Mouse (Mus musculus) neural tube, embryonic 11.5 days (tissue): ENCODE data around the gene Sstr4. TPM values are rescaled to one million over a fixed set of nuclear protein-coding genes. Genes with fewer than 3 reads are reported as not detected.

Experiments used
- ATAC-seq: fragments of 200-750 bp; cut with Nextera tagmentation; 2 replicates; pipeline ENCODE4 v1.8.0; 2017; ENCODE audit warnings: moderate number of reproducible peaks, mild to moderate bottlenecking, moderate TSS enrichment, moderate library complexity; ENCODE audit not compliant: insufficient read depth, low FRiP score, low TSS enrichment
- DNase-seq: peaks from one replicate; pipeline ENCODE4 v3.0.0-alpha.2; 2015; ENCODE audit warnings: low spot score
- H3K27ac ChIP-seq: fragments of 300-500 bp; sonication (generic); 2 replicates; pipeline ENCODE4 v1.5.1; 2014; ENCODE audit warnings: low read depth, mild to moderate bottlenecking, low read length
- H3K27me3 ChIP-seq: fragments of 300-500 bp; sonication (generic); 2 replicates; pipeline ENCODE4 v1.6.1; 2014; ENCODE audit warnings: mild to moderate bottlenecking, low read length, mixed read lengths; ENCODE audit not compliant: control insufficient read depth, insufficient read depth
- H3K36me3 ChIP-seq: fragments of 300-500 bp; sonication (generic); 2 replicates; pipeline ENCODE4 v1.6.1; 2014; ENCODE audit warnings: mild to moderate bottlenecking, low read length, moderate library complexity, mixed read lengths; ENCODE audit not compliant: control insufficient read depth, insufficient read depth
- H3K4me1 ChIP-seq: fragments of 300-500 bp; sonication (generic); 2 replicates; pipeline ENCODE4 v1.6.1; 2014; ENCODE audit warnings: low read length, mixed read lengths; ENCODE audit not compliant: control insufficient read depth, insufficient read depth
- H3K4me2 ChIP-seq: fragments of 300-500 bp; sonication (generic); 2 replicates; pipeline ENCODE4 v1.6.1; 2014; ENCODE audit warnings: low read depth, mild to moderate bottlenecking, moderate library complexity
- H3K4me3 ChIP-seq: fragments of 300-500 bp; sonication (generic); 2 replicates; pipeline ENCODE4 v1.5.1; 2014; ENCODE audit warnings: low read depth, low read length
- H3K9ac ChIP-seq: fragments of 300-500 bp; sonication (generic); 2 replicates; pipeline ENCODE4 v1.6.1; 2014; ENCODE audit warnings: mild to moderate bottlenecking, low read length
- H3K9me3 ChIP-seq: fragments of 300-500 bp; sonication (generic); 2 replicates; pipeline ENCODE4 v1.6.1; 2016; ENCODE audit warnings: low read length; ENCODE audit not compliant: control insufficient read depth
- WGBS: fragments of 180-500 bp; shearing (Covaris S2); extraction: QIAGEN DNeasy Blood & Tissue Kit; methylation state at CpG from one replicate; pipeline ENCODE4 v1.1.7; 2014; 5-methylcytosine and 5-hydroxymethylcytosine counted together
- polyA plus RNA-seq: library from polyadenylated mRNA; unstranded; fragments of >200 nt; fragmentation: Nextera tagmentation; extraction: Ambion mirVana; gene quantifications from 2 replicates; pipeline ENCODE4 v1.2.1, GENCODE M21; 2014

Sstr4 gene
- polyA plus RNA-seq, 1 experiment from 2014 or later = 0.80 TPM

DNA sequence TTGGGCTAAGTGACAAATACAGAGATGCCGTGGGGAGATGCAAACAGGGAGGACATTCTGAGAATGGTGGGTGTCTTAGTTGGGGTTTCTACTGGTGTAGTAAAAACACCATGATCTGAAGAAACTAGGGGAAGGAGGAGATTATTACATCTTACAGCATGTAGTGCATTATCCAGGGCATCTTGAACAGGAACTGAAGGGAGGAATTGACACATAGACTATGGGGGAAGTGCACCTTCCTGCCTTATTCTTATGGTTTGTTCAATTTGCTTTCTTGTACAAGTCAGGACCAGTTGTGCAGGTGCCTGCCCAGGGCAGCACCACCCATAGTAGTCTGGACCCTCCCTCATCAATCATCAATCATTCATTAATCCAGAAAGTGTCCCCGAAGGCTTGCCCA, 8.2 kb upstream of the Sstr4 start:
- H3K4me3 ChIP-seq = no peak overlapping the region
- H3K27me3 ChIP-seq = no peaks in the 10 kb centered on the region
- no peaks in the 10 kb centered on the region for H3K9me3 ChIP-seq
- no peak for DNase-seq
- H3K9ac ChIP-seq = no peak overlapping the region
- no peaks in the 10 kb centered on the region for H3K4me1 ChIP-seq
- no peak for ATAC-seq
- H3K36me3 ChIP-seq = no peaks in the 10 kb centered on the region
- 87% methylated on average over 2 of the region's 2 CpGs for WGBS
- H3K4me2 ChIP-seq = no peak overlapping the region
- no peak overlapping the region for H3K27ac ChIP-seq

DNA sequence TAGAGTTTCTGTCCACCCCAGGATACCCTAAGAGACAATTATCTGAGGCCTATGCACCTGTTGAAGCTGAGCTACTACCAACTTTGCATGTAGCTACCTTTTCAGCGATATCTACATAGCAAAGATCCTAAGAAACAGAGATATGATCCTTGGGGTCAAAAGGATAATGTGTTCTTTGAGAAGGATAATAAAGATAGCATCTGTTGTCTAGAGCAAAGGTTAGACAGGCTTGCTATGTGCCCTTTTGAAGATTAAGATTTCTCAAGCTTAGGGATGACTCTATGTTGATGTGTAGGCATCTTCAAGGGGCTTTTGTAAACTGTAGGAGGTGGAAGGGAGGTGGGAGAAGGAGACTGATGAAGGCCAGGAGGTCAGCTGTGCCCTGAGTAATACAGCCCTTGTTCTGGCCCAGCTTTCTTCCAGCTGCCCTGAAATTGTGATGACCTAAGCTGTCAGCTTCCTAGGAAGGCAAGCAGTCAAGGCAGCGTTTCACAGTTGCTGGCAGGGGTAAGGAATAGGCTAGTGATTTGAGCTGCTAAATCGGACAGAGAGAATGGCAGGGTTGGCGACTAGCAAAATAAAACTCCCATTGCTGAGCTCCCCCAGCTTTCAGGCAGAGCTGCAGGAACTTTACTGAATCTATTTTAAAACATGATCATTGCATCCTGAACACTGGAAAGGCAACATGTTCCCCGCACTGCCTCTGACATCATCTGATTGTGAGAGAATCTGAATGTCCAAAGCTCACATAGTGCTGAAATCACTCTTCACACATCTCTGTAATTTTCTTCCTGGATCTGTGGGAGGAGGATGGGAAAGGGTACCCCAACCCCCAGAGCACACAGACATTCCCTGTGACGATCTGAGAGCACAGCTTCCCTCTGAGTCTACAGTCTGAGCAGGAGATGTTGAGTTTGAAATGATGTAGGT, 7.2 kb upstream of the Sstr4 start:
- Histone ChIP-seq H3K27me3 (no peaks in the 10 kb centered on the region), H3K27ac (no peak overlapping the region), H3K4me1 (no peaks in the 10 kb centered on the region), H3K4me3 (no peak overlapping the region), H3K9ac (no peak overlapping the region), H3K4me2 (no peak overlapping the region), H3K9me3 (no peaks in the 10 kb centered on the region), H3K36me3 (no peaks in the 10 kb centered on the region)
- no peak for DNase-seq
- ATAC-seq = no peak
- 77% methylated on average over 6 of the region's 6 CpGs for WGBS

DNA sequence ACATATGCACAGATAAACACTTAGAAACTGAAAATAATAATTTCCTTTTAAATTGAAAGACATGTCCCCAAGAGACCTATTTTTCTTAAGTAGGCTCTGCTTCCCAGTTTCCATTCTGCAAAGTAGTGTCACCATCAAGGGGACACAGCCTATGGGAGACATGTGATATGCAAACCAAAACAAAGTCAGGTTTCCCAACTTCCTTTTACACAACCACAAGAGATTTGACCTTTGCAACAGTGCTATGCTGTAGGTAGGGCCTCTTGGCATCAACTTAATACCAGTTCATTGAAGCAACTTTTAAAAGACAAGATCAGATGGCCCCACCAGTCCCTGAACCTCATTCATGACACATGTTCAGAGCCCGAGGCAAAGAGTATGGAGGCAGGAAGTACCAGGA, 2.0 kb upstream of the Sstr4 start:
- no peak for DNase-seq
- H3K4me2 ChIP-seq = no peak overlapping the region
- no peaks in the 10 kb centered on the region for H3K4me1 ChIP-seq
- no peak for ATAC-seq
- no peak overlapping the region for H3K27ac ChIP-seq
- no peaks in the 10 kb centered on the region for H3K36me3 ChIP-seq
- WGBS = 79% methylated on average over 1 of the region's 1 CpGs
- H3K4me3 ChIP-seq = no peak overlapping the region
- H3K9me3 ChIP-seq = no peaks in the 10 kb centered on the region
- no peak overlapping the region for H3K9ac ChIP-seq
- H3K27me3 ChIP-seq = peaks cover 23% of the 10 kb centered on the region

DNA sequence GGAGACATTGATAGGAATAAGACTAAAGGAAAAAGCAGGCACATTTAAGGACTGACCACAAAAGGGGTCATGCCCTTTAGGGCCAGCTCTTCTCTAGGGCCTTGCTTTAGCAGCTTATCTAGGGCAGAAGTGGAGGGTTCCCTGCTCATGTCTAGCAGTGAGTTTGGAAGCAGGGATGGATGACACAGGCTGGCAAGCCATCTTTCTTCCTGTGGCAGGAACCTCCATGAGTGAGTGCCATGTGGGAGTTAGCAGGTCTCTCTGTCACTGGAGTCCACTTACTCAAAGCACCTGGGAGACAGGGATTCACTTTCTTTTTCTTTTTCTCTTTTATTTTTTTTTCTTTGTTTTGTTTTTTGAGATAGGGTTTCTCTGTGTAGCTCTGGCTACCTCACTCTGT, 1.3 kb upstream of the Sstr4 start:
- Histone ChIP-seq H3K27ac (no peak overlapping the region), H3K27me3 (peaks cover 23% of the 10 kb centered on the region), H3K9ac (no peak overlapping the region), H3K4me1 (no peaks in the 10 kb centered on the region), H3K4me2 (no peak overlapping the region), H3K9me3 (no peaks in the 10 kb centered on the region), H3K36me3 (no peaks in the 10 kb centered on the region), H3K4me3 (no peak overlapping the region)
- DNase-seq (no peak), ATAC-seq (no peak)

DNA sequence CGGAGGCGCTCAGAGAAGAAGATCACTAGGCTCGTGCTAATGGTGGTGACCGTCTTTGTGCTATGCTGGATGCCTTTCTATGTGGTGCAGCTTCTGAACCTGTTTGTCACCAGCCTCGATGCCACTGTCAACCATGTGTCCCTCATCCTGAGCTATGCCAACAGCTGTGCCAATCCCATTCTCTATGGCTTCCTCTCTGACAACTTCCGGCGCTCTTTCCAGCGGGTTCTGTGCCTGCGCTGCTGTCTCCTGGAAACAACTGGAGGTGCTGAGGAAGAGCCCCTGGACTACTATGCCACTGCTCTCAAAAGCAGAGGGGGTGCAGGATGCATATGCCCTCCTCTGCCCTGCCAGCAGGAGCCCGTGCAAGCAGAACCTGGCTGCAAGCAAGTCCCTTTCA, 1.1 kb downstream of the Sstr4 start:
- DNase-seq (no peak), ATAC-seq (no peak)
- Histone ChIP-seq H3K9me3 (no peaks in the 10 kb centered on the region), H3K4me2 (no peak overlapping the region), H3K36me3 (no peaks in the 10 kb centered on the region), H3K9ac (no peak overlapping the region), H3K27ac (no peak overlapping the region), H3K4me1 (no peaks in the 10 kb centered on the region), H3K27me3 (peaks cover 23% of the 10 kb centered on the region), H3K4me3 (no peak overlapping the region)
- 70% methylated on average over 10 of the region's 10 CpGs for WGBS

DNA sequence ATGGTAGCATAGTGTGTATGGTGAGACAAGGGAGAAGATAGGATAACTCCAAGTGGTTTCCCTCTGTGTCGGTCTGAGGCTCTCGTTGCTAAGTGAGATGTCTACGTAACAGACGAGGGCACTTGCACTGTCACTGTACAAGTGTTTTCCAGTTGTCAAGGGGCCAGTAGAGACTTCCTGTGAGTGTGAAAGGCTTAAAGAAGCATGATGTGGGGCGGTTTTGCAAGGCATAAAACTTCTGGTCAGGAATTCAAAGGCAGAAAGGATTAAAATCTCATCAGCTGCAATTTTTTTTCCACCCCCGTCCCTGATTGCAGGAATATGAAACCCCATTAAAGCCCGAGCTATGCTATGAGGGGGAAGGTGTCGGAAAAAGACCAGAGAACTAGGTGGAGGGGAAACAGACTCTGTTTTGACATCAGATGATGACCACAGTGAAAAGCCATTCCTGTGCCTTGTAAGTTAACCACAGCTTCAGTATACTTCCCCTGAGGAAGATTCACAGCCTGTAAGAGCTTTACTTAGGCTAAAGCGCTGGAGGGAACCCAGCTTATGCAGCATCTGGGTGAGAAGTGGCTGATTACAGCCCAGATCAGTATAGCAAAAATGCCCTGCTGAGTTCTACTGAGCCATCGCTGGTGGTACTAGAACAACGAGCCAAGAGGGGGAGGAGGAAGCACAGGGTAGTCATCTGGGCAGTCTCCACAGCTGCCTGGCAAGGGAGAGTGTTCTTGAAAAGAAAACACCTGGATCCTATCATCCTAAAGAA, 2.1 kb downstream of the Sstr4 start:
- Histone ChIP-seq H3K36me3 (no peaks in the 10 kb centered on the region), H3K27me3 (peaks cover 23% of the 10 kb centered on the region), H3K9me3 (no peaks in the 10 kb centered on the region), H3K27ac (no peak overlapping the region), H3K4me3 (no peak overlapping the region), H3K4me2 (no peak overlapping the region), H3K4me1 (no peaks in the 10 kb centered on the region), H3K9ac (no peak overlapping the region)
- ATAC-seq (no peak), DNase-seq (no peak)
- WGBS = 73% methylated on average over 11 of the region's 11 CpGs

DNA sequence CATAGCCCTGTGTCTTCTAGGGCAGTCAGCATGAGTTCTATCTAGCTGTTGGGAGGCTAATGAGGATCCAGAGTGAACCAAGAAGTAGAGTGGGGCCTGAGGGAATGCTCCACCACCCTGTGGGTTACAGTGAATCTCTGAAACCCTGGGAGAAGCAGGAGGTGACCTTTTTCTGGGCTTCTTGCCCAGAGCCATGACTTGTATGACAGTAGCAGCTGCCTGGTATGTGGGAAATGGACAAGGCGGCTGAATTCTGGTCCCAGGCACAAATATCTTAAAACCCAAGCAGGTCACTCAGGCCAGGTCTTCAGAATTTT, 2.6 kb downstream of the Sstr4 start:
- no peaks in the 10 kb centered on the region for H3K4me1 ChIP-seq
- no peak overlapping the region for H3K4me3 ChIP-seq
- DNase-seq (no peak), ATAC-seq (no peak)
- H3K4me2 ChIP-seq = no peak overlapping the region
- peaks cover 23% of the 10 kb centered on the region for H3K27me3 ChIP-seq
- no peak overlapping the region for H3K27ac ChIP-seq
- no peaks in the 10 kb centered on the region for H3K9me3 ChIP-seq
- H3K36me3 ChIP-seq = no peaks in the 10 kb centered on the region
- H3K9ac ChIP-seq = no peak overlapping the region
- WGBS = 95% methylated on average over 1 of the region's 1 CpGs

DNA sequence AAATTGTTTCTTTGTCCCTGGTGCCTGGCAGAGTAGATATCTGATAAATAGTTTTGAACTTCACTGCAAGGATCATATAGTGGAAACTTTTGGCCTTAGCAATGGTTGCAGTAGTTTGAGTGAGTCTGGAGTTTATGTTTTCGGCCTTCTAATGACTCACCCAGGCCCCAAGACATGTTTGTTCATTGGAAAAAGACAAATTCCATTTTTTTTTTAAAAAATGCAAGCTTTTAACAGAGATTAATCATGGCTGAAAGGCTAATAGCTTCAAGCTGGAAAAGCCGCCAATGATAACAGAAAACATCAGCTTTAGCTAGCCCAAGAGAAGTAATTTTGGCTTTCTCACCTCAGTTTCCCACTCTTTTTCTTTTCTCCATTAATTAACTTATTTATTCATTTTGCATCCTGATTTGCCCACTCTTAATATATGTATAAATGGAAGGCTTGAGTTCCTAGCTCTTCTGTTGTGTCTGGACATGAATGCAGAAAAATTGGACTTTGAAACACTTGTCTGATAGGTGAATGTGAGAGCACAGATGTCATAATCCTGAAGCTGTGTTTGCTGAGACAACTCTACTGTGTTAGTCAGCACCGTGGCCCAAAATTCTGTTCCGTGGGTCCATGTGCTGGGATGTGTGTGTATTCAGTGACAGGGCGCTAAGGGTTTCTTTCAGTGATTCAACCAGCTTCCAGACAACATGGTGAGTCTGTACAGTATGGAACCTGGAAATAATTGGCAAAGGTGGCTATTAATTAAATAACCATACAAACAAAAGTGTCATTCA, 3.9 kb downstream of the Sstr4 start:
- ATAC-seq (no peak), DNase-seq (no peak)
- H3K9ac ChIP-seq = no peak overlapping the region
- 89% methylated on average over 5 of the region's 5 CpGs for WGBS
- no peaks in the 10 kb centered on the region for H3K9me3 ChIP-seq
- no peak overlapping the region for H3K4me3 ChIP-seq
- peaks cover 21% of the 10 kb centered on the region for H3K27me3 ChIP-seq
- H3K36me3 ChIP-seq = no peaks in the 10 kb centered on the region
- H3K4me1 ChIP-seq = no peaks in the 10 kb centered on the region
- H3K4me2 ChIP-seq = no peak overlapping the region
- no peak overlapping the region for H3K27ac ChIP-seq
